Mouse (Mus musculus) thymus, adult 2 months (tissue): ENCODE results near the gene Secisbp2. TPM values are rescaled to one million over a fixed set of nuclear protein-coding genes. Genes with fewer than 3 reads are reported as not detected.
"Not testable (repeated sequence)": the region's sequence is repeated elsewhere in the genome, so short reads cannot be mapped to it uniquely, and the experiment has no call there.

Experiments used
- DNase-seq: peaks from one replicate; pipeline ENCODE4 v3.0.0; 2021
- H3K27ac ChIP-seq: fragments of 200-500 bp; 2 replicates; pipeline ENCODE4 v1.5.1; 2012; ENCODE audit warnings: low read length, control low read depth; ENCODE audit not compliant: control insufficient read depth, insufficient read depth
- H3K27me3 ChIP-seq: fragments of 200-500 bp; 2 replicates; pipeline ENCODE4 v1.6.1; 2012; ENCODE audit warnings: mild to moderate bottlenecking, low read length, moderate library complexity, mixed read lengths; ENCODE audit not compliant: control insufficient read depth, insufficient read depth
- H3K36me3 ChIP-seq: fragments of 200-500 bp; 2 replicates; pipeline ENCODE4 v1.6.1; 2012; ENCODE audit warnings: mild to moderate bottlenecking, low read length, moderate library complexity; ENCODE audit not compliant: control insufficient read depth, insufficient read depth
- H3K4me1 ChIP-seq: fragments of 200-500 bp; replicated peaks from 2 replicates; pipeline ENCODE4 v1.6.1; 2012; ENCODE audit warnings: low read length; ENCODE audit not compliant: control insufficient read depth, insufficient read depth
- H3K4me3 ChIP-seq: fragments of 200-500 bp; 2 replicates; pipeline ENCODE4 v1.5.1; 2012; ENCODE audit warnings: mild to moderate bottlenecking, low read length, control low read depth, moderate library complexity; ENCODE audit not compliant: control insufficient read depth, insufficient read depth
- CTCF ChIP-seq: fragments of 200-500 bp; IDR thresholded peaks from 2 replicates; pipeline ENCODE4 v1.5.1; 2012; ENCODE audit warnings: mild to moderate bottlenecking, control low read depth, low read length, moderate library complexity, borderline replicate concordance; ENCODE audit not compliant: control insufficient read depth, poor library complexity, insufficient read depth; ENCODE audit errors: extremely low read depth
- POLR2A ChIP-seq: fragments of 200-500 bp; IDR thresholded peaks from 2 replicates; pipeline ENCODE4 v1.6.1; 2012; ENCODE audit warnings: mild to moderate bottlenecking, low read length, control low read depth, moderate library complexity; ENCODE audit not compliant: control insufficient read depth, poor library complexity, insufficient read depth; ENCODE audit errors: extremely low read depth
- WGBS: fragments of 180-500 bp; shearing (Covaris S2); methylation state at CpG from one replicate; pipeline ENCODE4 v1.1.7; 2018; 5-methylcytosine and 5-hydroxymethylcytosine counted together
- polyA plus RNA-seq: library from polyadenylated mRNA; depleted of rRNA; stranded (reverse); fragments of >200 nt; gene quantifications from 2 replicates; pipeline ENCODE4 v1.2.3, GENCODE M21; 2012

The Secisbp2 gene
- polyA plus RNA-seq, 1 experiment, result 50.8 TPM

- TF ChIP-seq CTCF, result no peak
- no peak for TF ChIP-seq POLR2A
- no peak overlapping the region for H3K4me3 ChIP-seq
- no peaks in the 10 kb centered on the region for H3K4me1 ChIP-seq
- 81% methylated on average over 6 of the region's 6 CpGs for WGBS
- DNase-seq, result no peak
- H3K27ac ChIP-seq, result no peak overlapping the region
- no peaks in the 10 kb centered on the region for H3K36me3 ChIP-seq
- H3K27me3 ChIP-seq, result no peaks in the 10 kb centered on the region
Measured at GRCm38 (mm10) chr13:51628273-51628848, 23.1 kb upstream of the Secisbp2 start.

GRCm38 (mm10) chr13:51631354-51631992 lies 20.0 kb upstream of the Secisbp2 start:
- Histone ChIP-seq H3K27ac (no peak overlapping the region), H3K36me3 (no peaks in the 10 kb centered on the region), H3K4me3 (no peak overlapping the region), H3K27me3 (no peaks in the 10 kb centered on the region), H3K4me1 (no peaks in the 10 kb centered on the region)
- WGBS, result 91% methylated on average over 15 of the region's 15 CpGs
- no peak for TF ChIP-seq POLR2A
- TF ChIP-seq CTCF, result no peak
- no peak for DNase-seq

GRCm38 (mm10) chr13:51632560-51633218 lies 18.8 kb upstream of the Secisbp2 start:
- no peaks in the 10 kb centered on the region for H3K27me3 ChIP-seq
- TF ChIP-seq POLR2A, result no peak
- no peak for TF ChIP-seq CTCF
- DNase-seq, result no peak
- no peak overlapping the region for H3K27ac ChIP-seq
- no peak overlapping the region for H3K4me3 ChIP-seq
- WGBS, result 86% methylated on average over 5 of the region's 5 CpGs
- no peaks in the 10 kb centered on the region for H3K36me3 ChIP-seq
- no peaks in the 10 kb centered on the region for H3K4me1 ChIP-seq

GRCm38 (mm10) chr13:51635384-51635783 lies 16.1 kb upstream of the Secisbp2 start:
- not testable (repeated sequence) for H3K27me3 ChIP-seq, H3K36me3 ChIP-seq, DNase-seq, H3K4me3 ChIP-seq, H3K4me1 ChIP-seq, H3K27ac ChIP-seq
- WGBS, result 73% methylated on average over 4 of the region's 9 CpGs

- Histone ChIP-seq H3K27ac (no peak overlapping the region), H3K36me3 (no peaks in the 10 kb centered on the region), H3K4me1 (no peaks in the 10 kb centered on the region), H3K4me3 (no peak overlapping the region), H3K27me3 (no peaks in the 10 kb centered on the region)
- WGBS, result 68% methylated on average over 4 of the region's 4 CpGs
- TF ChIP-seq POLR2A (no peak), CTCF (no peak)
- no peak for DNase-seq
Measured at GRCm38 (mm10) chr13:51638958-51639357, 12.5 kb upstream of the Secisbp2 start.

GRCm38 (mm10) chr13:51641424-51641823 lies 10.1 kb upstream of the Secisbp2 start:
- TF ChIP-seq POLR2A, result no peak
- no peak for TF ChIP-seq CTCF
- Histone ChIP-seq H3K27ac (no peak overlapping the region), H3K36me3 (no peaks in the 10 kb centered on the region), H3K4me1 (peaks cover 7% of the 10 kb centered on the region; the same call in 1 of the 2 replicates), H3K4me3 (no peak overlapping the region), H3K27me3 (no peaks in the 10 kb centered on the region)
- DNase-seq, result no peak
- WGBS, result 96% methylated on average over 3 of the region's 3 CpGs
